Mouse (Mus musculus) forebrain, embryonic 14.5 days (tissue): ENCODE results near the gene Cwh43. TPM values are rescaled to one million over a fixed set of nuclear protein-coding genes. Genes with fewer than 3 reads are reported as not detected.
A peak's percentile ranks its signal among the peaks of the same experiment; 100 is the strongest.

ENCODE experiments used
- ATAC-seq: fragments of 200-750 bp; cut with Nextera tagmentation; 2 replicates; pipeline ENCODE4 v1.8.0; 2017; ENCODE audit warnings: mild to moderate bottlenecking, moderate library complexity
- DNase-seq: peaks from one replicate; pipeline ENCODE4 v3.0.0-alpha.2; 2015; ENCODE audit warnings: low spot score
- H3K27ac ChIP-seq: fragments of 300-500 bp; sonication (generic); 2 replicates; pipeline ENCODE4 v1.5.1; 2014; ENCODE audit warnings: low read depth, mild to moderate bottlenecking, control low read depth, low read length, moderate library complexity
- H3K27me3 ChIP-seq: fragments of 300-500 bp; sonication (generic); replicated peaks from 2 replicates; pipeline ENCODE4 v1.6.1; 2014; ENCODE audit warnings: low read length, control low read depth, mixed read lengths; ENCODE audit not compliant: control insufficient read depth, insufficient read depth
- H3K36me3 ChIP-seq: fragments of 300-500 bp; sonication (generic); 2 replicates; pipeline ENCODE4 v1.6.1; 2014; ENCODE audit warnings: low read length, control low read depth; ENCODE audit not compliant: control insufficient read depth, insufficient read depth
- H3K4me1 ChIP-seq: fragments of 300-500 bp; sonication (generic); 2 replicates; pipeline ENCODE4 v1.6.1; 2014; ENCODE audit warnings: antibody characterized with exemption, low read length, control low read depth; ENCODE audit not compliant: control insufficient read depth, insufficient read depth
- H3K4me2 ChIP-seq: fragments of 300-500 bp; sonication (generic); 2 replicates; pipeline ENCODE4 v1.6.1; 2014; ENCODE audit warnings: mild to moderate bottlenecking, control low read depth, low read length
- H3K4me3 ChIP-seq: fragments of 300-500 bp; sonication (generic); 2 replicates; pipeline ENCODE4 v1.5.1; 2014; ENCODE audit warnings: low read depth, low read length, control low read depth
- H3K9ac ChIP-seq: fragments of 300-500 bp; sonication (generic); 2 replicates; pipeline ENCODE4 v1.6.1; 2014; ENCODE audit warnings: mild to moderate bottlenecking, low read length, control low read depth, moderate library complexity
- H3K9me3 ChIP-seq: fragments of 300-500 bp; sonication (generic); replicated peaks from 2 replicates; pipeline ENCODE4 v1.6.1; 2016; ENCODE audit warnings: low read length, control low read depth, mixed read lengths; ENCODE audit not compliant: control insufficient read depth
- WGBS: fragments of 180-500 bp; shearing (Covaris S2); extraction: QIAGEN DNeasy Blood & Tissue Kit; methylation state at CpG from one replicate; pipeline ENCODE4 v1.1.7; 2014; 5-methylcytosine and 5-hydroxymethylcytosine counted together
- polyA plus RNA-seq: library from polyadenylated mRNA; unstranded; fragments of >200 nt; fragmentation: Nextera tagmentation; extraction: Ambion mirVana; gene quantifications from 2 replicates; pipeline ENCODE4 v1.2.1, GENCODE M21; 2014

Cwh43 gene
- polyA plus RNA-seq, 1 experiment from 2014 or later = not detected

DNA sequence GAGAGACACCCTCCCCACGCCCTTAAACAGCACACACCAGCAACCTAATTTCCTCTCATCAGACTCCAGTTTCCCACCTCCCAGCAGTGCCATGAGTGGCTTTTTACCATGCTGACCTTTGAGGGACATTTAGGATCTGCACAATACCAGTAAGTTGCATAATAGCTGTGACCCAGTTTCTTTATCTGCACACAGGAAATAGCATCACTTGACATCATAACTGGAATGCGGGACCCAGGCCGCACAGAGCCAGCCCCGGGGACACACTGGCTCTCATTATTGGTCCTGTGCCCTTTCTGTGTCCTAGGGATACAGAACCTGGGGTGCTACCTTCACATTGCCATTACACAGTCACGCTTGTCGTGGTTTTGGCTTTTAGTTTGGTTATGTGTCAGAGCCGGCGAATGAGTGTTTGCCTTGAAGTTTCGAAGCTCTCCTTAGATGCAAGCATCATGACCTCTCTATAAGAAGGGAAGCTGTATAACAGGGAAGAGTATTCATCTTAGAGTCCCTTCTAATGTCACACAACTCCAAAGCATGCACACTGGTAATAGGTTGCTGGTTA, 23.8 kb upstream of the Cwh43 start:
- ATAC-seq (no peak), DNase-seq (no peak)
- Histone ChIP-seq H3K4me1 (no peaks in the 10 kb centered on the region), H3K9ac (no peak overlapping the region), H3K4me2 (no peak overlapping the region), H3K27ac (no peak overlapping the region), H3K9me3 (no peaks in the 10 kb centered on the region), H3K27me3 (no peaks in the 10 kb centered on the region), H3K4me3 (no peak overlapping the region), H3K36me3 (no peaks in the 10 kb centered on the region)
- 85% methylated on average over 9 of the region's 9 CpGs for WGBS

DNA sequence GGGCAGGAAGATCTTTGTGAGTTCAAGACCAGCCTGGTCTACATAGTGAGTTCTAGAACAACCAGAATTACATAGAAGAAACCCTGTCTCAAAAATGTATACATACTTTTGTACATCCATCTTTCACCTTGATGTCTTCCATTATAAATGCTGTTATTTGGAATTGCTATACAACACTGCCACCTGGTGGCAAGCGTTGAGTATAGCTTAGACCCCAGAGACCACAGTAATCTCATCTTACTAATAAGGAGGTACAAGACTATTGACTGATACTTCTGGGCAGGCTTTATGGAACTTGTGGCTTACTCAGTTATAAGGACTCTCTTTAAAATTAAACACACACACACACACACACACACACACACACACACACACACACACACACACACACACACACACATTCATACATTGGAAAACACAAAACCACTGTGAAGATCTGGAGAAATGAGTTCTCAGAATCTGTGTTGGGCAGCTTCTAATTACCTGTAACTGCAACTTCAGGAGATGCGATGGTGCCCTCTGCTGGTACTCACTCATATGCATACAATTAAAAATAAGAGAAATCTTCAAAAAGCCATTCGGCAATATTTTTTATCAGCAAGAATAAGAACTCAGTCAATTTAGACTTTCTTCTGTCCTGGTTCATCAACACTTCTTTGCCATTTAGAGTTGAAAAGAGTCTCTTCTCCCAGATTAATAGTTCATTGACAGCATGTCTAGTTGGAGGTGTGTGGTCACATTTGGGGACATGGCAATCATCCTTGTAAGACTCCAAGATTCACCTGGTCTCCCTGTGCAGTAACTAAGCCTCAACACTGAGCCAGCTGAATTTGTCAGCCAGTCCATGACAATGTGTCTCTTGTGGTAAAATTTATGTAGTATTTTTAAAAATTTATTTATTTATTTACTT, 22.9 kb upstream of the Cwh43 start:
- H3K27ac ChIP-seq = no peak overlapping the region
- no peak overlapping the region for H3K4me3 ChIP-seq
- peak; percentile 54 for ATAC-seq
- no peaks in the 10 kb centered on the region for H3K4me1 ChIP-seq
- no peaks in the 10 kb centered on the region for H3K27me3 ChIP-seq
- H3K4me2 ChIP-seq = no peak overlapping the region
- H3K36me3 ChIP-seq = no peaks in the 10 kb centered on the region
- peak; percentile 88 for DNase-seq
- H3K9ac ChIP-seq = no peak overlapping the region
- 28% methylated on average over 3 of the region's 3 CpGs for WGBS
- H3K9me3 ChIP-seq = no peaks in the 10 kb centered on the region

- H3K4me1 ChIP-seq = no peaks in the 10 kb centered on the region
- no peak overlapping the region for H3K4me3 ChIP-seq
- no peak overlapping the region for H3K27ac ChIP-seq
- ATAC-seq (no peak), DNase-seq (no peak)
- 42% methylated on average over 4 of the region's 4 CpGs for WGBS
- no peaks in the 10 kb centered on the region for H3K36me3 ChIP-seq
- H3K27me3 ChIP-seq = no peaks in the 10 kb centered on the region
- no peaks in the 10 kb centered on the region for H3K9me3 ChIP-seq
- no peak overlapping the region for H3K4me2 ChIP-seq
- H3K9ac ChIP-seq = no peak overlapping the region
These were observed 22.3 kb upstream of the Cwh43 start for GRCm38 (mm10) chr5:73383647-73383970.

- H3K4me2 ChIP-seq = no peak overlapping the region
- H3K4me1 ChIP-seq = no peaks in the 10 kb centered on the region
- H3K27ac ChIP-seq = no peak overlapping the region
- no peak overlapping the region for H3K9ac ChIP-seq
- WGBS = 84% methylated on average over 9 of the region's 9 CpGs
- no peaks in the 10 kb centered on the region; the same call in 1 of the 2 replicates for H3K9me3 ChIP-seq
- H3K4me3 ChIP-seq = no peak overlapping the region
- no peak for ATAC-seq
- H3K36me3 ChIP-seq = no peaks in the 10 kb centered on the region
- DNase-seq = no peak
- no peaks in the 10 kb centered on the region for H3K27me3 ChIP-seq
These were observed 12.8 kb upstream of the Cwh43 start for GRCm38 (mm10) chr5:73393041-73393440.

DNA sequence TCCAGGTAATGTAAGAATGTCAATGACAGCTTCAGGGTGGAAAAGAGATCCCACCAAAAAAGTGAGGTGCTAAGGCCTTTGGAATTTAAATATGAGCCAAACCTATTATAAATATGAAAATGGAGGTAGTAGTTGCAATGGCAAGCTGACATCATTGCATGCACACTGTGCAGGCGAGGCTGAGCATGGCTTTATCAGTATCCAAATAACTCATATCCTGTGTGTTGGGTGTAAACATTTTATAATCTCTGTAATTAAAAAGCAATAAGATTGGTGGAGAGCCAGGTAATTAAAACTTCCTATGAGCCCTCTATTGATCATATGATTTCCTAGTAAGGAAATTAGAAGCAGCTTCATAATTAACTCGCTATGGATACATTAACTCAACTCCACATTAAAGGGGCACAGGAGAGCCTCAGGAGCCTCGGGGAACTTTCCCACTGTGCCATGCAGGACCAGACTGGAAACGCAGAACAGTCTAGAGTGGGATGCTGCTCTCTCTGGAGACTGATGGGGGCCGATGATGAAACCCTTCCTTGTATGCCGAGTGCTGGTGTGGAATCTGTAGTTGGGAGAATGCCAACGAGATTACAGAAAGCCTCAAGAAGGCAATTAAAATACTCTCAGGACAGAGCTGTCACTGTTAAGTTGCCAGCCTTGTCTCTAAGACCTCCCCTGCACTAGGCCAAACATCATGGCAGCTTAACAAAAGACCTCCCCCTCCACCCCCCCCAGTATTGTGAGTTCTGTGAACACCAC, 5.9 kb upstream of the Cwh43 start:
- no peaks in the 10 kb centered on the region for H3K9me3 ChIP-seq
- H3K36me3 ChIP-seq = no peaks in the 10 kb centered on the region
- WGBS = 13% methylated on average over 7 of the region's 7 CpGs
- ATAC-seq (peak; percentile 88), DNase-seq (peak; percentile 81)
- no peak overlapping the region; the same call in 1 of the 2 replicates for H3K9ac ChIP-seq
- H3K4me3 ChIP-seq = no peak overlapping the region
- no peak overlapping the region for H3K27ac ChIP-seq
- H3K4me1 ChIP-seq = peaks cover 8% of the 10 kb centered on the region
- no peak overlapping the region for H3K4me2 ChIP-seq
- peaks cover 5% of the 10 kb centered on the region for H3K27me3 ChIP-seq

GRCm38 (mm10) chr5:73401341-73401740, 4.5 kb upstream of the Cwh43 start:
- no peak for DNase-seq
- Histone ChIP-seq H3K9me3 (no peaks in the 10 kb centered on the region), H3K27me3 (peaks cover 16% of the 10 kb centered on the region), H3K4me2 (no peak overlapping the region), H3K4me3 (no peak overlapping the region), H3K4me1 (peaks cover 15% of the 10 kb centered on the region), H3K27ac (no peak overlapping the region), H3K36me3 (no peaks in the 10 kb centered on the region), H3K9ac (no peak overlapping the region)
- no peak for ATAC-seq
- 81% methylated on average over 5 of the region's 5 CpGs for WGBS

DNA sequence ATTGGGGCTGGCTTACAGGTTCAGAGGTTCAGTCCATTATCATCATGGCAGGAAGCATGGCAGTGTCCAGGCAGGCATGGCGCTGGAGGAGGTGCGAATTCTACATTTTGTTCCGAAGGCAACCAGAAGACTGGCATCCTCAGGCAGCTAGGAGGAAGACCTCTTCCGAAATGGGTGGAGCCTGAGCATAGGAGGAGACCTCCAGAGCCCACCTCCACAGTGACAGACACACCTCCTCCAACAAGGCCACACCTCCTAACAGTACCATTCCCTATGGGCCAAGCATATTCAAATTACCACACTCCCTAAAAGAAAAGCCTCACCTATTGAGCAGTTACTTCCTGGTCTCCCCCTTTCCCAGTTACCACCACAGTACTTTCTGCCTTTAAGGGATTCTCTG, 3.0 kb upstream of the Cwh43 start:
- Histone ChIP-seq H3K27me3 (peaks cover 24% of the 10 kb centered on the region), H3K9me3 (no peaks in the 10 kb centered on the region), H3K27ac (no peak overlapping the region), H3K4me1 (peaks cover 15% of the 10 kb centered on the region), H3K4me2 (no peak overlapping the region), H3K9ac (no peak overlapping the region), H3K36me3 (no peaks in the 10 kb centered on the region), H3K4me3 (no peak overlapping the region)
- DNase-seq = no peak
- no peak for ATAC-seq
- WGBS = 96% methylated on average over 4 of the region's 4 CpGs

DNA sequence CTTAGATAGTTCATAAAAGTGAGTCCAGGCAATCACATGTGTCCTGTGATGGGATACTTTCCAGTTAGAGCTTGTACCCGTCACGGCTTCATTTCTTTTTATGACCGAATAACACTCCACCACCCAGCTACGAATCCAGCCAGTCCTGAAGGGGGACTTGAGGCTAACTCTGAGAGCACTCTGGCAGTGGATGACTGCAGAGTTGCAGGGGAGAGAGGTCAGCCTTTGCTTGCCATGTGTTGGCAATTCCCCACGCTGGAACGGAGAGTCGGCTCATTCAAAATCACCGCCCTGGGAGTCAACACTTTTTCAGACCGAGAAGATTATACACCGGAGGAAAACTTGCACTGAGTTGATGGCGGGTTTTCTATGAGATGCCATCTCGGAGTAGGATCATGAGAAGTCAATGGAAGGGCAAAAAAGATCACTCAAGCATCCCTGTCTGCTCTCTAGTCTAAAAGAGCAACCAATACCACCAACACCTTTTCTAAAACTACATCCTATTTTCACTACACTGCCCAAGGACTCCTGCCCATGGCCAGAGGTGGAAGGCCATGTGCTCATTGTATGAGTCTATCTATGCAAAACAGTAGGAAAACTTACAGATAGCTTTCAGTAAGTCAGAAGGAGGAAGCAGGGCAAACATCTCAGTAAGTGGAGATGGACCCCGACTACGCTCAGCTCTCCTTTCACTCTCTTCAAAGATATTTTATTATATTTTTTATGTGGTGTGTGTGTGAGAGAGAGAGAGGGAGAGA, 2.4 kb upstream of the Cwh43 start:
- 93% methylated on average over 14 of the region's 14 CpGs for WGBS
- peaks cover 15% of the 10 kb centered on the region for H3K4me1 ChIP-seq
- H3K9ac ChIP-seq = no peak overlapping the region
- no peak overlapping the region for H3K27ac ChIP-seq
- peaks cover 24% of the 10 kb centered on the region for H3K27me3 ChIP-seq
- H3K4me2 ChIP-seq = no peak overlapping the region
- ATAC-seq = no peak
- no peak for DNase-seq
- no peaks in the 10 kb centered on the region for H3K36me3 ChIP-seq
- no peak overlapping the region for H3K4me3 ChIP-seq
- no peaks in the 10 kb centered on the region for H3K9me3 ChIP-seq
